Mouse (Mus musculus) heart, postnatal 0 days (tissue): ENCODE results near the gene Syf2. TPM values are rescaled to one million over a fixed set of nuclear protein-coding genes. Genes with fewer than 3 reads are reported as not detected.

Experiments used
- ATAC-seq: fragments of 200-750 bp; cut with Nextera tagmentation; 2 replicates; pipeline ENCODE4 v1.8.0; 2017; ENCODE audit warnings: low read depth, moderate number of reproducible peaks, moderate library complexity; ENCODE audit not compliant: insufficient read depth
- DNase-seq: peaks from one replicate; pipeline ENCODE4 v3.0.0-alpha.2; 2016; ENCODE audit warnings: low spot score
- H3K27ac ChIP-seq: fragments of 300-500 bp; sonication (generic); 2 replicates; pipeline ENCODE4 v1.5.1; 2014; ENCODE audit warnings: low read depth, mild to moderate bottlenecking
- H3K27me3 ChIP-seq: fragments of 300-500 bp; sonication (generic); 2 replicates; pipeline ENCODE4 v1.6.1; 2014; ENCODE audit warnings: low read length, mixed read lengths; ENCODE audit not compliant: control insufficient read depth, insufficient read depth
- H3K36me3 ChIP-seq: fragments of 300-500 bp; sonication (generic); replicated peaks from 2 replicates; pipeline ENCODE4 v1.6.1; 2014; ENCODE audit warnings: low read length, mixed read lengths; ENCODE audit not compliant: control insufficient read depth, insufficient read depth
- H3K4me1 ChIP-seq: fragments of 300-500 bp; sonication (generic); 2 replicates; pipeline ENCODE4 v1.6.1; 2014; ENCODE audit warnings: antibody characterized with exemption; ENCODE audit not compliant: control insufficient read depth, insufficient read depth
- H3K4me2 ChIP-seq: fragments of 300-500 bp; sonication (generic); 2 replicates; pipeline ENCODE4 v1.6.1; 2014; ENCODE audit warnings: low read depth, mild to moderate bottlenecking, low read length, moderate library complexity
- H3K4me3 ChIP-seq: fragments of 300-500 bp; sonication (generic); 2 replicates; pipeline ENCODE4 v1.5.1; 2014; ENCODE audit warnings: low read depth, low read length
- H3K9ac ChIP-seq: fragments of 300-500 bp; sonication (generic); replicated peaks from 2 replicates; pipeline ENCODE4 v1.6.1; 2014; ENCODE audit warnings: low read depth, low read length, mixed read lengths
- H3K9me3 ChIP-seq: fragments of 300-500 bp; sonication (generic); replicated peaks from 2 replicates; pipeline ENCODE4 v1.6.1; 2016; ENCODE audit warnings: low read length; ENCODE audit not compliant: control insufficient read depth
- CTCF ChIP-seq: IDR thresholded peaks from 2 replicates; pipeline ENCODE4 v1.5.1; 2016; ENCODE audit warnings: antibody characterized with exemption, control low read depth, low read depth
- EP300 ChIP-seq: IDR thresholded peaks from 2 replicates; pipeline ENCODE4 v1.6.1; 2016; ENCODE audit warnings: antibody characterized with exemption, low read depth
- WGBS: fragments of 180-500 bp; shearing (Covaris S2); extraction: QIAGEN DNeasy Blood & Tissue Kit; methylation state at CpG from one replicate; pipeline ENCODE4 v1.1.7; 2014; 5-methylcytosine and 5-hydroxymethylcytosine counted together
- polyA plus RNA-seq: library from polyadenylated mRNA; unstranded; fragments of >200 nt; fragmentation: Nextera tagmentation; extraction: Ambion mirVana; gene quantifications from 2 replicates; pipeline ENCODE4 v1.2.1, GENCODE M21; 2015
- total RNA-seq: library from RNA; depleted of rRNA; stranded (reverse); fragments of >200 nt; gene quantifications from 2 replicates; pipeline ENCODE4 v1.2.3, GENCODE M21; 2014; ENCODE audit warnings: low replicate concordance

Syf2 gene
- total and polyA plus RNA-seq, 2 experiments from 2014 or later, result 19.5 to 66.8 TPM

GRCm38 (mm10) chr4:134978930-134979329 lies 48.2 kb downstream of the Syf2 start:
- Histone ChIP-seq H3K27me3 (no peaks in the 10 kb centered on the region), H3K4me1 (no peaks in the 10 kb centered on the region), H3K4me2 (no peak overlapping the region), H3K9me3 (no peaks in the 10 kb centered on the region), H3K4me3 (no peak overlapping the region), H3K9ac (no peak overlapping the region), H3K27ac (no peak overlapping the region), H3K36me3 (no peaks in the 10 kb centered on the region)
- DNase-seq (no peak), ATAC-seq (no peak)
- 74% methylated on average over 8 of the region's 8 CpGs for WGBS
- TF ChIP-seq EP300, result no peak
- TF ChIP-seq CTCF, result no peak

- Histone ChIP-seq H3K27me3 (no peaks in the 10 kb centered on the region), H3K4me2 (no peak overlapping the region), H3K4me1 (no peaks in the 10 kb centered on the region), H3K36me3 (no peaks in the 10 kb centered on the region), H3K9me3 (no peaks in the 10 kb centered on the region), H3K4me3 (no peak overlapping the region), H3K9ac (no peak overlapping the region), H3K27ac (no peak overlapping the region)
- ATAC-seq, result no peak
- 20% methylated on average over 7 of the region's 7 CpGs for WGBS
- DNase-seq, result no peak
- TF ChIP-seq EP300 (no peak), CTCF (no peak)
Observed at GRCm38 (mm10) chr4:134981959-134982431, 51.3 kb downstream of the Syf2 start.

- Histone ChIP-seq H3K27ac (no peak overlapping the region), H3K9ac (no peak overlapping the region), H3K9me3 (no peaks in the 10 kb centered on the region), H3K36me3 (no peaks in the 10 kb centered on the region), H3K27me3 (no peaks in the 10 kb centered on the region), H3K4me2 (no peak overlapping the region), H3K4me3 (no peak overlapping the region), H3K4me1 (no peaks in the 10 kb centered on the region)
- TF ChIP-seq EP300 (no peak), CTCF (no peak)
- ATAC-seq (no peak), DNase-seq (no peak)
- WGBS, result 41% methylated on average over 5 of the region's 5 CpGs
Observed at GRCm38 (mm10) chr4:134983136-134983535, 52.4 kb downstream of the Syf2 start.

GRCm38 (mm10) chr4:134984555-134984954 lies 53.9 kb downstream of the Syf2 start:
- Histone ChIP-seq H3K27me3 (no peaks in the 10 kb centered on the region), H3K4me1 (no peaks in the 10 kb centered on the region), H3K36me3 (no peaks in the 10 kb centered on the region), H3K9ac (no peak overlapping the region), H3K9me3 (no peaks in the 10 kb centered on the region), H3K4me2 (no peak overlapping the region), H3K27ac (no peak overlapping the region), H3K4me3 (no peak overlapping the region)
- no peak; the same call in 1 of the 2 replicates for TF ChIP-seq CTCF
- no peak for TF ChIP-seq EP300
- WGBS, result 77% methylated on average over 3 of the region's 3 CpGs
- DNase-seq (no peak), ATAC-seq (no peak)

GRCm38 (mm10) chr4:134985626-134986335 lies 55.1 kb downstream of the Syf2 start:
- 74% methylated on average over 11 of the region's 11 CpGs for WGBS
- no peaks in the 10 kb centered on the region for H3K36me3 ChIP-seq
- ATAC-seq, result no peak

GRCm38 (mm10) chr4:134986336-134986635 lies 55.6 kb downstream of the Syf2 start:
- Histone ChIP-seq H3K4me3 (no peak overlapping the region), H3K27me3 (no peaks in the 10 kb centered on the region), H3K9me3 (no peaks in the 10 kb centered on the region), H3K4me2 (no peak overlapping the region), H3K4me1 (no peaks in the 10 kb centered on the region), H3K27ac (no peak overlapping the region), H3K9ac (no peak overlapping the region), H3K36me3 (no peaks in the 10 kb centered on the region)
- no peak for ATAC-seq
- no peak for DNase-seq
- no peak for TF ChIP-seq CTCF
- no peak for TF ChIP-seq EP300
- 60% methylated on average over 4 of the region's 4 CpGs for WGBS

More at GRCm38 (mm10) chr4:134985626-134986335, 55.1 kb downstream of the Syf2 start:
- Histone ChIP-seq H3K27me3 (no peaks in the 10 kb centered on the region), H3K9me3 (no peaks in the 10 kb centered on the region), H3K4me2 (no peak overlapping the region), H3K4me1 (no peaks in the 10 kb centered on the region), H3K9ac (no peak overlapping the region), H3K27ac (no peak overlapping the region), H3K4me3 (no peak overlapping the region)
- no peak for DNase-seq
- TF ChIP-seq EP300 (no peak), CTCF (no peak)
